Mouse (Mus musculus): ENCODE data around the gene Tmem238. TPM values are rescaled to one million over a fixed set of nuclear protein-coding genes. Genes with fewer than 3 reads are reported as not detected.
A peak's percentile ranks its signal among the peaks of the same experiment; 100 is the strongest.
"Not testable (repeated sequence)": the region's sequence is repeated elsewhere in the genome, so short reads cannot be mapped to it uniquely, and the experiment has no call there.

The Tmem238 gene
- polyA plus RNA-seq (2015; fragmentation: Nextera tagmentation; extraction: Ambion mirVana): 32.8 and 35.9 TPM in 2 replicates

GRCm38 (mm10) chr7:4789436-4789935, at the start of gene Tmem238:
Gene Tmem238, minus strand, starts transcription at chr7:4789656.
- ATAC-seq: peak; percentile 76
- Histone ChIP-seq H3K4me2 (ENCODE audit: low read depth, low read length) (peak within 1 kb of the TSS; percentile 91), H3K4me1 (ENCODE audit: control insufficient read depth, insufficient read depth, low read length) (peaks cover 20% of the 10 kb centered on the region), H3K9me3 (ENCODE audit: control insufficient read depth, low read length) (no peaks in the 10 kb centered on the region), H3K9ac (ENCODE audit: low read depth, low read length) (peak within 1 kb of the TSS; percentile 88), H3K27me3 (replicated peaks; ENCODE audit: control insufficient read depth, insufficient read depth, low read length) (no peaks in the 10 kb centered on the region), H3K4me3 (ENCODE audit: low read length) (peak within 1 kb of the TSS; percentile 74), H3K36me3 (ENCODE audit: control insufficient read depth, insufficient read depth, low read length) (peaks cover 10% of the 10 kb centered on the region; the same call in 1 of the 2 replicates), H3K27ac (ENCODE audit: low read length) (peak within 1 kb of the TSS; percentile 89)
- 7% methylated on average over 39 of the region's 40 CpGs for WGBS

GRCm38 (mm10) chr7:4837639-4838038, 48.2 kb upstream of the Tmem238 start:
- Histone ChIP-seq H3K27me3 (replicated peaks; ENCODE audit: control insufficient read depth, insufficient read depth, low read length) (peaks cover 49% of the 10 kb centered on the region), H3K4me1 (ENCODE audit: control insufficient read depth, insufficient read depth, low read length) (peaks cover 11% of the 10 kb centered on the region), H3K36me3 (ENCODE audit: control insufficient read depth, insufficient read depth, low read length) (no peaks in the 10 kb centered on the region), H3K4me2 (ENCODE audit: low read depth, low read length) (no peak overlapping the region), H3K9me3 (ENCODE audit: control insufficient read depth, low read length) (no peaks in the 10 kb centered on the region), H3K4me3 (ENCODE audit: low read length) (no peak overlapping the region), H3K9ac (ENCODE audit: low read depth, low read length) (no peak overlapping the region), H3K27ac (ENCODE audit: low read length) (no peak overlapping the region)
- WGBS: 16% methylated on average over 1 of the region's 1 CpGs
- ATAC-seq: no peak

- ATAC-seq: peak; percentile 92
- no peak overlapping the region for H3K27ac ChIP-seq (ENCODE audit: low read length)
Observed at GRCm38 (mm10) chr7:4836351-4836792, 46.9 kb upstream of the Tmem238 start.

GRCm38 (mm10) chr7:4835631-4836327, 46.3 kb upstream of the Tmem238 start:
- 5% methylated on average over 34 of the region's 34 CpGs for WGBS
- Histone ChIP-seq H3K4me3 (ENCODE audit: low read length) (peak overlapping the region; percentile 52), H3K4me2 (ENCODE audit: low read depth, low read length) (peak overlapping the region; percentile 92), H3K9me3 (ENCODE audit: control insufficient read depth, low read length) (no peaks in the 10 kb centered on the region), H3K36me3 (ENCODE audit: control insufficient read depth, insufficient read depth, low read length) (no peaks in the 10 kb centered on the region), H3K9ac (ENCODE audit: low read depth, low read length) (peak overlapping the region; percentile 61), H3K4me1 (ENCODE audit: control insufficient read depth, insufficient read depth, low read length) (peaks cover 8% of the 10 kb centered on the region; the same call in 1 of the 2 replicates), H3K27me3 (replicated peaks; ENCODE audit: control insufficient read depth, insufficient read depth, low read length) (peaks cover 50% of the 10 kb centered on the region), H3K27ac (ENCODE audit: low read length) (no peak overlapping the region)
- peak; percentile 50 for ATAC-seq

More at GRCm38 (mm10) chr7:4836351-4836792, 46.9 kb upstream of the Tmem238 start:
- Histone ChIP-seq H3K36me3 (ENCODE audit: control insufficient read depth, insufficient read depth, low read length) (no peaks in the 10 kb centered on the region), H3K9me3 (ENCODE audit: control insufficient read depth, low read length) (no peaks in the 10 kb centered on the region), H3K4me2 (ENCODE audit: low read depth, low read length) (peak overlapping the region; percentile 92), H3K27me3 (replicated peaks; ENCODE audit: control insufficient read depth, insufficient read depth, low read length) (peaks cover 45% of the 10 kb centered on the region), H3K9ac (ENCODE audit: low read depth, low read length) (peak overlapping the region; percentile 61), H3K4me3 (ENCODE audit: low read length) (peak overlapping the region; percentile 52), H3K4me1 (ENCODE audit: control insufficient read depth, insufficient read depth, low read length) (peaks cover 8% of the 10 kb centered on the region; the same call in 1 of the 2 replicates)
- under 1% methylated on average over 50 of the region's 51 CpGs for WGBS

- Histone ChIP-seq H3K27ac (ENCODE audit: low read length) (no peak overlapping the region), H3K4me1 (ENCODE audit: control insufficient read depth, insufficient read depth, low read length) (no peaks in the 10 kb centered on the region), H3K27me3 (replicated peaks; ENCODE audit: control insufficient read depth, insufficient read depth, low read length) (peaks cover 34% of the 10 kb centered on the region), H3K4me2 (ENCODE audit: low read depth, low read length) (no peak overlapping the region), H3K4me3 (ENCODE audit: low read length) (no peak overlapping the region), H3K36me3 (ENCODE audit: control insufficient read depth, insufficient read depth, low read length) (no peaks in the 10 kb centered on the region), H3K9ac (ENCODE audit: low read depth, low read length) (no peak overlapping the region), H3K9me3 (ENCODE audit: control insufficient read depth, low read length) (no peaks in the 10 kb centered on the region)
- no peak for ATAC-seq
- 3% methylated on average over 12 of the region's 12 CpGs for WGBS
Observed at GRCm38 (mm10) chr7:4830476-4830875, 41.0 kb upstream of the Tmem238 start.

GRCm38 (mm10) chr7:4825365-4825764, 35.9 kb upstream of the Tmem238 start:
- H3K9ac ChIP-seq (ENCODE audit: low read depth, low read length): no peak overlapping the region
- H3K4me1 ChIP-seq (ENCODE audit: control insufficient read depth, insufficient read depth, low read length): no peaks in the 10 kb centered on the region
- peaks cover 3% of the 10 kb centered on the region; the same call in 1 of the 2 replicates for H3K27me3 ChIP-seq (replicated peaks; ENCODE audit: control insufficient read depth, insufficient read depth, low read length)
- H3K27ac ChIP-seq (ENCODE audit: low read length): no peak overlapping the region
- no peak overlapping the region for H3K4me3 ChIP-seq (ENCODE audit: low read length)
- no peaks in the 10 kb centered on the region for H3K36me3 ChIP-seq (ENCODE audit: control insufficient read depth, insufficient read depth, low read length)
- no peak for ATAC-seq
- H3K4me2 ChIP-seq (ENCODE audit: low read depth, low read length): no peak overlapping the region
- H3K9me3 ChIP-seq (ENCODE audit: control insufficient read depth, low read length): no peaks in the 10 kb centered on the region
- WGBS: 45% methylated on average over 4 of the region's 4 CpGs

GRCm38 (mm10) chr7:4822162-4822907, 32.9 kb upstream of the Tmem238 start:
- 57% methylated on average over 6 of the region's 6 CpGs for WGBS
- no peak for ATAC-seq
- no peaks in the 10 kb centered on the region for H3K27me3 ChIP-seq (replicated peaks; ENCODE audit: control insufficient read depth, insufficient read depth, low read length)
- no peak overlapping the region for H3K4me2 ChIP-seq (ENCODE audit: low read depth, low read length)
- no peaks in the 10 kb centered on the region for H3K9me3 ChIP-seq (ENCODE audit: control insufficient read depth, low read length)
- H3K36me3 ChIP-seq (ENCODE audit: control insufficient read depth, insufficient read depth, low read length): no peaks in the 10 kb centered on the region
- H3K4me1 ChIP-seq (ENCODE audit: control insufficient read depth, insufficient read depth, low read length): 0 out of 2 replicates have a peak, but pooled peaks cover 4% of the 10 kb centered on the region
- H3K4me3 ChIP-seq (ENCODE audit: low read length): no peak overlapping the region
- no peak overlapping the region for H3K9ac ChIP-seq (ENCODE audit: low read depth, low read length)
- H3K27ac ChIP-seq (ENCODE audit: low read length): no peak overlapping the region

- 81% methylated on average over 4 of the region's 4 CpGs for WGBS
- no peak for ATAC-seq
- no peaks in the 10 kb centered on the region for H3K27me3 ChIP-seq (replicated peaks; ENCODE audit: control insufficient read depth, insufficient read depth, low read length)
- H3K9me3 ChIP-seq (ENCODE audit: control insufficient read depth, low read length): no peaks in the 10 kb centered on the region
- H3K9ac ChIP-seq (ENCODE audit: low read depth, low read length): no peak overlapping the region
- H3K4me2 ChIP-seq (ENCODE audit: low read depth, low read length): no peak overlapping the region
- H3K36me3 ChIP-seq (ENCODE audit: control insufficient read depth, insufficient read depth, low read length): no peaks in the 10 kb centered on the region
- no peak overlapping the region for H3K4me3 ChIP-seq (ENCODE audit: low read length)
- H3K27ac ChIP-seq (ENCODE audit: low read length): no peak overlapping the region
- H3K4me1 ChIP-seq (ENCODE audit: control insufficient read depth, insufficient read depth, low read length): 0 out of 2 replicates have a peak, but pooled peaks cover 4% of the 10 kb centered on the region
Observed at GRCm38 (mm10) chr7:4821690-4822089, 32.2 kb upstream of the Tmem238 start.

GRCm38 (mm10) chr7:4820925-4821324, 31.5 kb upstream of the Tmem238 start:
- not testable (repeated sequence) for H3K36me3 ChIP-seq (ENCODE audit: control insufficient read depth, insufficient read depth, low read length); H3K9ac ChIP-seq (ENCODE audit: low read depth, low read length); H3K4me1 ChIP-seq (ENCODE audit: control insufficient read depth, insufficient read depth, low read length); H3K4me2 ChIP-seq (ENCODE audit: low read depth, low read length); ATAC-seq; H3K27me3 ChIP-seq (replicated peaks; ENCODE audit: control insufficient read depth, insufficient read depth, low read length); H3K4me3 ChIP-seq (ENCODE audit: low read length); H3K27ac ChIP-seq (ENCODE audit: low read length); H3K9me3 ChIP-seq (ENCODE audit: control insufficient read depth, low read length)
- 84% methylated on average over 7 of the region's 7 CpGs for WGBS

Data from intestine, embryonic 16.5 days (tissue).